Mouse (Mus musculus) liver, postnatal 0 days (tissue): ENCODE measurements around the gene Isca2. TPM values are rescaled to one million over a fixed set of nuclear protein-coding genes. Genes with fewer than 3 reads are reported as not detected.

Experiments
- ATAC-seq: fragments of 200-750 bp; cut with Nextera tagmentation; 2 replicates; pipeline ENCODE4 v1.8.0; 2017; ENCODE audit warnings: mild to moderate bottlenecking, moderate library complexity
- DNase-seq: peaks from one replicate; pipeline ENCODE4 v3.0.0-alpha.2; 2016
- H3K27ac ChIP-seq: fragments of 300-500 bp; sonication (generic); 2 replicates; pipeline ENCODE4 v1.5.1; 2014; ENCODE audit warnings: antibody characterized with exemption, moderate library complexity, mild to moderate bottlenecking, low read depth
- H3K27me3 ChIP-seq: fragments of 300-500 bp; sonication (generic); 2 replicates; pipeline ENCODE4 v1.6.1; 2014; ENCODE audit warnings: low read length, control low read depth, mixed read lengths; ENCODE audit not compliant: insufficient read depth
- H3K36me3 ChIP-seq: fragments of 300-500 bp; sonication (generic); replicated peaks from 2 replicates; pipeline ENCODE4 v1.6.1; 2014; ENCODE audit warnings: mild to moderate bottlenecking, control low read depth, low read length, moderate library complexity, mixed read lengths; ENCODE audit not compliant: insufficient read depth
- H3K4me1 ChIP-seq: fragments of 300-500 bp; sonication (generic); 2 replicates; pipeline ENCODE4 v1.6.1; 2014; ENCODE audit warnings: antibody characterized with exemption, mild to moderate bottlenecking, control low read depth; ENCODE audit not compliant: insufficient read depth
- H3K4me2 ChIP-seq: fragments of 300-500 bp; sonication (generic); 2 replicates; pipeline ENCODE4 v1.6.1; 2014; ENCODE audit warnings: low read depth, mild to moderate bottlenecking, low read length, moderate library complexity, mixed read lengths
- H3K4me3 ChIP-seq: fragments of 300-500 bp; sonication (generic); 2 replicates; pipeline ENCODE4 v1.5.1; 2014; ENCODE audit warnings: low read depth, low read length
- H3K9ac ChIP-seq: fragments of 300-500 bp; sonication (generic); replicated peaks from 2 replicates; pipeline ENCODE4 v1.6.1; 2014; ENCODE audit warnings: mild to moderate bottlenecking, moderate library complexity
- H3K9me3 ChIP-seq: fragments of 300-500 bp; sonication (generic); 2 replicates; pipeline ENCODE4 v1.6.1; 2016; ENCODE audit warnings: mild to moderate bottlenecking, control low read depth, low read length, mixed read lengths
- CTCF ChIP-seq: sonication (generic); IDR thresholded peaks from 2 replicates; pipeline ENCODE4 v1.5.1; 2016; ENCODE audit warnings: antibody characterized with exemption, low read depth
- EP300 ChIP-seq: IDR thresholded peaks from 2 replicates; pipeline ENCODE4 v1.6.1; 2016; ENCODE audit warnings: antibody characterized with exemption, low read depth, mild to moderate bottlenecking
- WGBS: fragments of 180-500 bp; shearing (Covaris S2); extraction: QIAGEN DNeasy Blood & Tissue Kit; methylation state at CpG from one replicate; pipeline ENCODE4 v1.1.7; 2014; ENCODE audit not compliant: insufficient replicate concordance; 5-methylcytosine and 5-hydroxymethylcytosine counted together
- polyA plus RNA-seq: library from polyadenylated mRNA; unstranded; fragments of >200 nt; fragmentation: Nextera tagmentation; extraction: Ambion mirVana; gene quantifications from 2 replicates; pipeline ENCODE4 v1.2.1, GENCODE M21; 2015

The Isca2 gene
- polyA plus RNA-seq, 1 experiment from 2014 or later, result 97.5 TPM

DNA sequence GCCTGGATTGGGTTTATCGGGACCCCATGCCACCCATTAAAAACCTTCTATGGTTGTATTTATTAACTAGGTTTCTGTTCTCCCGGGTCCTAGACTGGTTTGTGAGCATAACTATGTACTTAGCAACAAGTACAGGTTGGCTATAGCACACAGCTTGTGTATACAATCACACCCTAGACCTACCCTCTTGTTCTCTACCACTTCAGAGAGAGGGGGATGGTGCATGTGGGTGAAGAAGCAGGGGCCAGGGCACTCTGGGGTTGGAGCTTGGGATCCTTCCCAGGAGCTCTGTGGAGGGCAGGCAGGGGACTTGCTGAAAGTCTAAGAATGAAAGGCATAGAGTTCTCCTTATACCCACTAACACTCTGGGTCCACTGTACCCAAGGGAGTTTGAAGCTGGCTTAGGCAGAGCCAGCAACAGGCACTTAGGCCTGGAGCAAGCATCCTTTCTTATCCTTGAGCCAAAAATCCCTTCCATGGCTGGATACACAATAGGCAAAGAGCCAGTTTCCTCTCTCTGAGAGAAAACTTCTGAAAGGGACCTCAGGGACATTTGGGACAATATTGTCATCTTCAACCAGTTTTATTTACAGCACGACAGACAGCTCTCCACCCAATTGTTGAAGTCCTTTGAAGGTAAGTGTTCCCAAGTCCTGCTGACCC, 41.7 kb downstream of the Isca2 start:
- WGBS, result 56% methylated on average over 3 of the region's 3 CpGs
- no peak for ATAC-seq
- Histone ChIP-seq H3K27me3 (no peaks in the 10 kb centered on the region), H3K9ac (no peak overlapping the region), H3K27ac (no peak overlapping the region), H3K4me2 (no peak overlapping the region), H3K36me3 (no peaks in the 10 kb centered on the region), H3K4me1 (0 out of 2 replicates have a peak, but pooled peaks cover 4% of the 10 kb centered on the region), H3K4me3 (no peak overlapping the region), H3K9me3 (no peaks in the 10 kb centered on the region)
- TF ChIP-seq EP300, result no peak
- TF ChIP-seq CTCF, result no peak
- no peak for DNase-seq

DNA sequence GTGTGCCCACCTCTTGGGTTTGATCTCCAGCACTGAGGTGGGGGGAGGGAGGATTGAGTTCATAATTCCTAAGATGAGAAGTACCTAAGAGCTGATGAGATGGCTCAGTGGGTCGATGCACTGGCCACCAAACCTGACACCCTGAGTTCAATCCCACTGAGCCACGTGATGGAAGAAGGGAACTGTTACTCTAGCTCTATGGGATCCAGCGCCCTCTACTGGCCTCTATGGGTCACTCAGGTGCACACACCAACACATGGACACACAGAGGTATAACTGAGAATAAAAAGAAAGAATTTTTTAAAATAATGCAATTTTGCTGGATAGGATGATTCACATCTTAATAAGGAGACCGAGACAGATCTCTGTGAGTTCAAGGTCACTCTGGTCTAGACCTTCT, 45.4 kb downstream of the Isca2 start:
- Histone ChIP-seq H3K4me3 (no peak overlapping the region), H3K9ac (no peak overlapping the region), H3K9me3 (no peaks in the 10 kb centered on the region), H3K4me2 (no peak overlapping the region), H3K36me3 (no peaks in the 10 kb centered on the region), H3K27ac (peak overlapping the region; percentile 70), H3K4me1 (0 out of 2 replicates have a peak, but pooled peaks cover 7% of the 10 kb centered on the region), H3K27me3 (no peaks in the 10 kb centered on the region)
- 63% methylated on average over 4 of the region's 4 CpGs for WGBS
- TF ChIP-seq EP300, result no peak
- TF ChIP-seq CTCF, result peak; percentile 51
- ATAC-seq, result no peak
- no peak for DNase-seq

DNA sequence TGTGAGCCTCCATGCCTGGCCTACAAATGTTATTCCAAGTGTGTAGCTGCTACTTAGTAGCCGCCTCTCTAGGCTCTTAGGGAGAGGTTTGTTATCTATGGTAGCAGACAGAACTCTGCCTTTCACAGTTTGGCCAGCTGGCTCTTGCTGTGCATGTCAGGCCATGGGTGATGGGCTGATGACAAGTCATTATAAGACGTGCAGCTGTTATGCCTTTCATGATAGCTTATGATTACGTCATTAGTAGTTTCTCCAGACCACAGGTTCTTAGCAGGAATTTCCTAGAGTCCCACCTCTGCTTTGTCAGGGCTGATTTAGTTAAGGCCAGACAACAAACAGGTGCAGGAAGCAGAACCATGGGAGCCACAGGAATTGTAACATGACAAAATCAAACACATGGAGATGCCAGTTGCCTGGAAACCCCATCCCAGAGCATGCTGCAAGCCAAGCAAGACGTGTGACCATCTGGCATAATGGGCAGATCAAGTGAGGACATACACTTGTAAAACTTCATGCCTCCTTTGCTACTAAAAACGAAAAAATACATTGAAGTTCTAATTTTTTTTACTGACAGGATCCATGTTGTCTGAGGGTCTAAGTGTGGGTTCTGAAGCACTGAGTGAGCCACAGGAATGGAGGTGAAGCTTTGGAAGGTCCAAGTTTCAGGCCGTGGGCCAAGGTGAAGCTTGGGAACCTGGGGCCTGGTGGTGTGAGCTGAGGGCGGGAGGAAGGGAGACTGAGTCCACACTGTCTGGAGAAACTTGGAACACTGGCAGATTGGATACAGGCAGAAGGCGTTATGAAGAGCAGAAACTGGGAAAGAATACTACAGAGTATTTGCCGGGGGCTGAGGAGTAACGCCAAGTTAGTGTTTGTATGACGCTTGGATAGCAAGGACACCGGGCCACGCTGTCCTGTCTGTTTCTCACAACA, 46.5 kb downstream of the Isca2 start:
- DNase-seq (peak; percentile 28), ATAC-seq (peak; percentile 100)
- no peak overlapping the region for H3K4me3 ChIP-seq
- no peak for TF ChIP-seq CTCF
- peak; percentile 96 for TF ChIP-seq EP300
- WGBS, result 74% methylated on average over 13 of the region's 13 CpGs
- no peaks in the 10 kb centered on the region for H3K36me3 ChIP-seq
- H3K9me3 ChIP-seq, result no peaks in the 10 kb centered on the region
- H3K9ac ChIP-seq, result no peak overlapping the region
- H3K27me3 ChIP-seq, result no peaks in the 10 kb centered on the region
- 0 out of 2 replicates have a peak, but pooled peaks cover 7% of the 10 kb centered on the region for H3K4me1 ChIP-seq
- no peak overlapping the region for H3K4me2 ChIP-seq
- peak overlapping the region; percentile 70 for H3K27ac ChIP-seq

DNA sequence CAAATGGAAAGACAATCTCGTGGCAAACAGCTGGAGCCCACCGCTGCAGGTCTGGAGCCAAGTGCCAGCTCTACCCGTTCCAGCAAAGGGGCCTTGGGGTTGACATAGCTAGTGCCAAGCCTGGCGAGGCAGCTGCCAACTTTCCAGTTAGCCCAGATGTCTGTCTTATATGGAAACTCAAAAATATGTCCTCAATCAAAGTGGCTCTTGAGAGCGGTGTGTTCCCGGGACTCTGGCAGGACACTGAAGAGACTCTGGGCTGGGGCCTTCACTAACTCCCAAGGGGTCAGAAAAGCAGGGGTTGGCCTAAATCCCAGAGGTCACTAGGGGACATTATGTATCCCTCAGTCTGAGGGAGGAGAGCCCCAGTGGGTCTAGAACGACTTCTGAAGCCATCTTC, 50.5 kb downstream of the Isca2 start:
- Histone ChIP-seq H3K9ac (no peak overlapping the region), H3K27ac (no peak overlapping the region), H3K9me3 (no peaks in the 10 kb centered on the region), H3K4me1 (0 out of 2 replicates have a peak, but pooled peaks cover 7% of the 10 kb centered on the region), H3K27me3 (no peaks in the 10 kb centered on the region), H3K4me3 (no peak overlapping the region), H3K36me3 (no peaks in the 10 kb centered on the region), H3K4me2 (no peak overlapping the region)
- DNase-seq (no peak), ATAC-seq (no peak)
- 74% methylated on average over 7 of the region's 7 CpGs for WGBS
- no peak for TF ChIP-seq CTCF
- TF ChIP-seq EP300, result no peak

DNA sequence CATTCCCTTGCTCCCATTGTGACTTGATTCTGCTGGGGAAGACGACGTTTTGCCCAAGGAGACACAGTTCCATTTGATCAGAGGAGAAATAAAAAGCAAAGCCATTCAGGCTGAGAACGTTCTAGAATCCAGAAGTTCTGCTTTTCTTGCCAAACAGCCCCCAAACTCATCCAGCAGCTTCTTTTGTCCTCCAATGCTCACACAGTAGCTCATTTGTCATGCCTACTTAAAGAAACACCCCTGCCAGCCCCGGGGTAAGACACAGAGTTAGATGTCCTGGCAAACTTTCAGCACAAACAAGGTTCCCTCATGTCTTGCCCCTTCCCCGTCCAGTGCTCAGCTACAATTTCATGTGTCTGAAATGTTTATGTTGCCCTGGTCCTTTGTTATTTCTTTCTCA, 51.2 kb downstream of the Isca2 start:
- Histone ChIP-seq H3K9ac (no peak overlapping the region), H3K4me1 (0 out of 2 replicates have a peak, but pooled peaks cover 7% of the 10 kb centered on the region), H3K9me3 (no peaks in the 10 kb centered on the region), H3K27ac (no peak overlapping the region), H3K36me3 (no peaks in the 10 kb centered on the region), H3K4me3 (no peak overlapping the region), H3K4me2 (no peak overlapping the region), H3K27me3 (no peaks in the 10 kb centered on the region)
- TF ChIP-seq CTCF (no peak), EP300 (no peak)
- WGBS, result 64% methylated on average over 5 of the region's 5 CpGs
- no peak for ATAC-seq
- DNase-seq, result no peak

Other genes starting within 250 kb of the Isca2 start
- gene Vsx2, start 203.5 kb upstream of the Isca2 start, polyA plus RNA-seq, result not detected in 2 replicates
- 2.1 and 2.7 TPM in 2 replicates for gene Abcd4, start 155.8 kb upstream of the Isca2 start, polyA plus RNA-seq
- gene Vrtn, start 132.2 kb upstream of the Isca2 start, polyA plus RNA-seq, result not detected in 2 replicates
- gene Syndig1l, start 74.4 kb upstream of the Isca2 start, polyA plus RNA-seq, result 0.04 TPM in 1 of 2 replicates, not detected in the other
- gene Npc2, start 99 bp upstream of the Isca2 start, polyA plus RNA-seq, result 29.7 and 30.0 TPM in 2 replicates
- 0.31 and 0.59 TPM in 2 replicates for gene Ltbp2, start 103.3 kb downstream of the Isca2 start, polyA plus RNA-seq
- gene Fcf1, start 197.6 kb downstream of the Isca2 start, polyA plus RNA-seq, result 66.0 and 74.5 TPM in 2 replicates
- 5.2 and 6.9 TPM in 2 replicates for gene Arel1, start 197.6 kb downstream of the Isca2 start, polyA plus RNA-seq
- gene Ylpm1, start 223.1 kb downstream of the Isca2 start, polyA plus RNA-seq, result 5.4 and 6.2 TPM in 2 replicates